Mouse (Mus musculus): ENCODE measurements around the gene Pus10.

DNA sequence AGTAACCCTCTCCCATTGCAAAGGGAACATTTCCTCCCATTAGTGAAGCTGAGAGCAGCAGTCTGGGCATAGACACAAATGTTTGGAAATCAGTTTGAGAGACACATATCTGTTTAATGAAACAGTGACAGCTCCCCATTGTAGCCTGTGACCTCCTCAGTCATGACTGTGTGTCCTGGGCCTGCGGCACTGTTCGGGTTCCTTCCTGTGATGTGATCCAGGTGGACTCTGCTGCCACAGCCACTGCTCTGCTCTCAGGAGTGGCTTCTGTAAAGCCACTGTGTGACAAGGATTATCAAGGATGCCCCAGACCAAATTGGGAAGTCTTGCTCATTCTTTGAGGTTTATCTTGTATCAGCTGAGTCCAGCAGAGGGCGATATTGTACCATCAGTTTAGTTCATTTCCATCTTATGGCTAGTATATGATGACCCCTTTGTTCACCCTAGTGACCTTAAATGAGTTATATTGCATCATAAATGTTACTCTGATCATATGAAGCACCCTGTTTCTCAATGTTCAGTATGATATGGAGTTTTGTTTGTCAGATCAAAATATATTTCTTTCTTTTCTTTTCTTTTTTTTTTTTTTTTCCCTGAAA is 13.7 kb downstream of the Pus10 start:
- TF ChIP-seq CTCF (IDR thresholded peaks at IDR 0.05) (peak; percentile 86), EP300 (IDR thresholded peaks at IDR 0.05) (no peak)
